Mouse (Mus musculus) myocyte (in vitro differentiated cells): ENCODE results near the gene Efcab9.

Experiments
- CEBPB ChIP-seq: IDR thresholded peaks from 2 replicates; pipeline ENCODE4 v1.6.1; 2011; ENCODE audit warnings: mild to moderate bottlenecking, moderate library complexity; ENCODE audit not compliant: poor library complexity, insufficient read depth, severe bottlenecking
- E2F4 ChIP-seq: IDR thresholded peaks from one replicate; pipeline ENCODE4 v1.6.1; 2011; ENCODE audit warnings: mild to moderate bottlenecking, control low read depth, moderate library complexity; ENCODE audit not compliant: insufficient read depth
- MAX ChIP-seq: IDR thresholded peaks from one replicate; pipeline ENCODE4 v1.6.1; 2011; ENCODE audit warnings: low read depth, mild to moderate bottlenecking, control low read depth
- MYOG ChIP-seq, 3 experiments: IDR thresholded peaks; one replicate each; pipeline ENCODE4 v1.6.1; 2011; ENCODE audit warnings: control low read depth in 2 of 3, low read depth in 2 of 3, mild to moderate bottlenecking in 2 of 3; ENCODE audit not compliant: insufficient read length in 2 of 3, control insufficient read depth in 1 of 3, insufficient read depth in 1 of 3
- POLR2A ChIP-seq: IDR thresholded peaks from one replicate; pipeline ENCODE4 v1.6.1; 2011; ENCODE audit warnings: low read depth, mild to moderate bottlenecking, control low read depth, moderate library complexity; ENCODE audit not compliant: insufficient read length
- REST ChIP-seq: IDR thresholded peaks from one replicate; pipeline ENCODE4 v1.6.1; 2011; ENCODE audit warnings: mild to moderate bottlenecking, control low read depth, moderate library complexity; ENCODE audit not compliant: insufficient read depth, insufficient read length
- TCF3 ChIP-seq: IDR thresholded peaks from one replicate; pipeline ENCODE4 v1.6.1; 2011; ENCODE audit warnings: low read depth, control low read depth; ENCODE audit not compliant: insufficient read length
- USF1 ChIP-seq: IDR thresholded peaks from one replicate; pipeline ENCODE4 v1.6.1; 2011; ENCODE audit warnings: low read depth, mild to moderate bottlenecking, control low read depth, moderate library complexity

- TF ChIP-seq POLR2A, result no peak
- TF ChIP-seq USF1, result no peak
- TF ChIP-seq E2F4, result no peak
- TF ChIP-seq MYOG (IDR thresholded peaks at IDR 0.05; ENCODE audit: control insufficient read depth in 1 of 3, insufficient read depth in 1 of 3, insufficient read length in 2 of 3, low read depth in 2 of 3), result no peak
- TF ChIP-seq MAX, result no peak
- no peak for TF ChIP-seq CEBPB
- no peak for TF ChIP-seq REST
- no peak for TF ChIP-seq TCF3
Measured at GRCm38 (mm10) chr11:32544041-32544440, 12.2 kb upstream of the Efcab9 start.
